Mouse (Mus musculus) MEL-GATA-1-ER (cell line): Measurements from ENCODE around the gene Rmdn2.

Experiments
- DNase-seq: peaks from one replicate; pipeline ENCODE4 v3.0.0-alpha.2; 2012; ENCODE audit warnings: low read depth; ENCODE audit errors: extremely low read depth

Rmdn2 gene

DNA sequence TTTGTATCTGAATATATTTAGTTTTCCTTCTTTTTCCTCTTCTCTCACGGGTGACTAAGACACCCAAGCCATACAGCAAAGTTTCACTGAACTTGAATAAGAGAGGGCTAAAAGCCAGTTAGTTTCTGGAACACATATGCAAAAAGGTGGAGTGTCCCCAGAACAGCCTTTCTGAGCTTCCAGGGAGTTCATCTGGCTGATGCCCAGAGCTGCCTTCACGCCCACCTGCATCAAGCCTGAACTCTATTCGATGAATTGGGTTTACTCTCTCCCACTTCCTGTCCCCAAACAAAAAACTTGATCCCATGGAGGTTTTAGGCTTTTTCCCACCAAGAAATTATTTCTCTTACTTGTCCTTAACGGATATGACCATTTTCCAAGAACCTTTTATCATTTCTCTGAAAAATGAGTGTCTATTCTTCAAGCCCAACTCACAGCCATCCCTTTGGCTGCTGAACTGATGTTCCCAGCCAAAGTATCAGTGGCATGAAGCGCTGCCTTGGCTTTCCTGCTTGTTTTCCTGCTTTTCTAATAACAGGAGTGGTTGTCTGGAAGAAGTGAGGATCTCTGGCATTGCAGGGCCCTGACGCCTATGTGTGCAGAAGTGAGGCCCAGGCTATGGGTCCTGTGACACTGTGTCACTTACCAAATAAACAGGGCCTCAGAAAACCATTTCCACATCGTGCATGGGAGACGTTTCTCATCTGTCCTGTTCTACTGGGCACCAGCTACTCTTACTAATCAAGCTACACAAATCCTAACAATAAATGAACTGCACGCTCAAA lies 94.2 kb downstream of the Rmdn2 start:
- DNase-seq: no peak

- DNase-seq: no peak
Observed at GRCm38 (mm10) chr17:79708168-79708567, 96.5 kb downstream of the Rmdn2 start.

DNA sequence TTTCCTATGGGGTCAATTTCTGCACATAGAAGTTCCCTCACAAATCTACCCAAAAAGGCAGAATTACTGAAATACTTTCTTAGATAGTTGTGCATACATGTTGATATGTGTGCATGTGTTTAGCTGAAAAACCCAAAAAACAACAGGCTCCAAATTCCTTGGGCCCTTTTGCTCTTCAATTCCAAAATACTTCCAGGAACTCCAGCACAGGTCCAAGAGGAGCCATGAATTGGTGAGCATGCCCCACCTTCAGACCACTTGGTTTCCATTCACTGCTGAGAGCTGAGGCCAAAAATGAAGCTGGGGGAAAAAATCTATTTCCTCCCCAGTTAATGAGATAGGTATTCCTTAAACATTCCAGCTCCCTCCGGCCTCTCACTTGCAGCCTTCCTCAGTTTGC lies 98.1 kb downstream of the Rmdn2 start:
- no peak for DNase-seq

GRCm38 (mm10) chr17:79710246-79710842 lies 98.7 kb downstream of the Rmdn2 start:
- DNase-seq: no peak

- no peak for DNase-seq
Observed at GRCm38 (mm10) chr17:79711944-79712343, 100.3 kb downstream of the Rmdn2 start.

GRCm38 (mm10) chr17:79712536-79712935 lies 100.9 kb downstream of the Rmdn2 start:
- no peak for DNase-seq

GRCm38 (mm10) chr17:79713276-79713642 lies 101.6 kb downstream of the Rmdn2 start:
- no peak for DNase-seq

DNA sequence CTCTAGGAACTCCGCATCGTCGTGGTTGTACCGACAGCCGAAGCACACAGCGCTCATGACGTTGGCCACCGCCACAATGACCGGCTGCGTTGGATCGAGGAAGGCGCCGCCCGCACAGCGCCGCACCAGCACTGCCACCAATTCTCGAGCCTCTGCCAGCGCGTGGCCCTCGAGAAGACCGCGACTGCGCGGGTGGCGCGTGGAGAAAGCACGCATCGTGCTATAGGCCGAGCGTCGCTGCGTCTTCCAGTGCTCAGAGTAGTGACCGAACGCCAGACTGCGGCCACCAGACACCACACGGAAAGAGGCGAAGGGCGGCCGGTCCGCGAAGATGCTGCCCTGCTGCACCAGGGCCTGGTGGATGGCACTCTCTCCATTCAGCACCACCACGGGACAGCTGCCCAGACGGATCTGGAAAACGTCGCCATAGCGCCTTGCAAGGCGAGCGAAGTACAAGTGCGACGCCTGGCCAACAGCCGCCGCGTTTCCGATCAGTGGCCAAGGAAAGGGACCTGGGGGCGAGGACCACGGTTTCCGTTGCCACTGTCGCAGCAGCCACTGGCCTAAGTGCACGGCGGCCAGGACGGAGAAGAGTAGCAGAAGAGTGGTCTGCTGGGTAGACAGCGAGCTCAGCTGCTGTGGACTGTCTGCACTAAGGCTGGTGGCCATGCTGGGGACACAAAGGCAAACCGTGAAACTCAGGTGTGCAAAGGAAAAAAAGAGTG lies 102.1 kb downstream of the Rmdn2 start:
- DNase-seq: no peak

GRCm38 (mm10) chr17:79714368-79714895 lies 102.8 kb downstream of the Rmdn2 start:
- no peak for DNase-seq

- DNase-seq: no peak
Observed at GRCm38 (mm10) chr17:79714931-79715637, 103.4 kb downstream of the Rmdn2 start, which contains the start of gene Cyp1b1. TSS of gene Cyp1b1 (minus strand) at chr17:79715061.

DNA sequence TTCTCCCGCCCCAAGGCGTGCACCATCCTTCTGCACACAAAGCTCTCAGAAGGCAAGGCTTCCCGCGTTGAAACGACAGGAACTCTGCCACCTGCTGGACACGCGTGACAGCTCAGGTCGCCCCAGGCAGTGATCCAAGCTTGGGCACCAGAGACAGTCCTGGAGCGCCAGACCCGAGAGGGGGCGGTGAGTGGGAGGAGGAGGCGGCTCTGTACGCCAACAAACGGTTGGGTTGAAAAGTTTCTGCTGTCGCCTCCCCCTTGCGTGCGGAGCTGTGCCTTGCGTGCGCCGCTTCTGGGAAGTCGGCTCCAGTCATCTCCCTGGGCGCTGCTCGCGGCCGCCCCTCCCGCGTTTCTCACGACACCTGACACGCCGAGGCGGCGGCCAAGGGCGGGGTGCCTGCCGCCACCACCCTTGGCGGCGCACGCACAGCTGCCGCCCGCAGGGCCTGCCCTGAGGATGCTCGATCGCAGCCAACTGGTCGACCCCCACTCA lies 104.0 kb downstream of the Rmdn2 start:
- no peak for DNase-seq

- no peak for DNase-seq
Observed at GRCm38 (mm10) chr17:79720681-79721080, 109.0 kb downstream of the Rmdn2 start.

- DNase-seq: no peak
Observed at GRCm38 (mm10) chr17:79726613-79727012, 115.0 kb downstream of the Rmdn2 start.

DNA sequence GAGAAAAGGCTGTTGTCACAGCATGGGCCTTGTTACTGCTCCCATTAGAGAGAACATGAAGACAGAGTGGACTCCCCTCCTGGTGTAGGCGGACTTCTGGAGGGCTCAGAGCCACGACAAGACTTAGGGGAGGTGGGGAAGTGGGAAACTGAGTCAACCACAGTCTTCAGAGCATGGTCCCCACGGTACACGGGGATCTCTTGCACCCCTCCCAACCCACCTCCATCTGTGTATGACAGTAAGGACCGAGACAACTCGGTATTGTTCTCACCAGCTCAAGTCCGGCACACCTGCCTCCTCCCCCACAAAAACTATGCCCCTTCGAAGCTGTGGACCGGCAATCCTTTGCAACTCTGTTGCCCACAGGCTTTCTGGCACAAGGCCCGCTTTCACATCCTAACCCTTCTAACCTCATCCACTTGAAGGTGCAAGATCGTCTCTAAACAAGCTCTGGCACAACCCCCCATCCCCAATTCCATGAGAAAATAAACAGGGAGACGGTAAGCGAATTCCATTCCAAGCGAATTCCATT lies 116.5 kb downstream of the Rmdn2 start:
- DNase-seq: no peak

DNA sequence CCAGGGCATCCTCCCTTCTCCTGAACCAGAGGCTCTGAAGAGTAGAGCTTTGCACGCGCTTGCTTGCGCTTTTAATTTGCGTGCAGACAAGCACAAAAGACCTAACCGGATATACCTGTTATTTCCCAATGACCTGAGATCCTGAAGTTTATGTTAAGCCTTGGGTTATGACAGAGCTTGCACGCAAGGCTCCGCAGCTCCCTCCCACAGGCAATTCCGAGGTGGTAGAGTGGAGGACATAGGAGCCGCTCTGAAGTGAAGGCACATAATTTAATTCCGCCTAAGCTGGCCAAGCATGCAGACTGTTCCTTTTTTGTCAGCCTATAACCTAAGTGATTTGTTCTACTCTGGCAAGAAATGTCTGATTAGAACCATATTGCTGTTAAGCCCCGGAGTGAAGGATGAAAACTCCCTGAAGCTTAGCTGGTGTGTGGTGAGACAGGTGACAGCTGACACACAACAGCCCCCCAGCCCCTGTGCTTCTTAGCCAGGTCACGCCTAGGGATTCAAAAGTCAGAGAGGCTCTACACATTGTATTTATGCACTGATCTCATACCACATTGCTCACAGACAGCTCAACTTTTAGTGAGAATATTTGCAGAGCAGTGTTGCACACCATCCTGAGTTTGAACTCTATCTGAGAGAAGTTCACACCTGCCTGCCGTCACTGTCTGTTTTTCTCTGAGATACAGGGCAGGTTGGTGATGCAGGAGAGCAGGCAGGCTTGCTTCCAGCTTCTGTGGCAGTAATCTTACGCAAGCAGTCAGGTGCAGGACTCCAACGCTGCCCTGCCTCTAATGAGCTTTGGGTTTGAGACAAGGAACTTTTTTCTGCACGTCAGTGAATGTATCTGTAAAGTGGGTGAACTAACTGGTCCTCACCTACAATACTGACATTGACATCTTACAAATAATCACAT lies 117.2 kb downstream of the Rmdn2 start:
- DNase-seq: no peak

DNA sequence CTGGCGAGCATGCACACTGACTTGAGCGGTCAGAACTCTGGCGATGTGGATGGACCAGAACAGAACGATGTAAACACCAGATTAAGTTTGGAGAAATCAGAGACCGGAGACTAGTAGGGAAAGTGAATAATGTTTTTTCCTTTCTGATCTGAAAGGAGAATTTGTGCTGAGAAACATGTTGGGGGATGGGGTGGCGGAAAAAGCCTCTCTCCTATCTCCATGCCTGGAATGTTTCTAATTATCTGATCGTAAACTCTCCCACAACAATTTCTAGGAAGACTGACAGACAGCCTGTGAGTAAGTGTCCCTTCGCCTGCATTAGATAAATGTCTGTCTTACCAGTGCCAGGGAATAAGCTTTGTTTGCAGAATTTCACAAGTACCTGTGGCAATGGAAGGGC lies 119.3 kb downstream of the Rmdn2 start:
- no peak for DNase-seq

DNA sequence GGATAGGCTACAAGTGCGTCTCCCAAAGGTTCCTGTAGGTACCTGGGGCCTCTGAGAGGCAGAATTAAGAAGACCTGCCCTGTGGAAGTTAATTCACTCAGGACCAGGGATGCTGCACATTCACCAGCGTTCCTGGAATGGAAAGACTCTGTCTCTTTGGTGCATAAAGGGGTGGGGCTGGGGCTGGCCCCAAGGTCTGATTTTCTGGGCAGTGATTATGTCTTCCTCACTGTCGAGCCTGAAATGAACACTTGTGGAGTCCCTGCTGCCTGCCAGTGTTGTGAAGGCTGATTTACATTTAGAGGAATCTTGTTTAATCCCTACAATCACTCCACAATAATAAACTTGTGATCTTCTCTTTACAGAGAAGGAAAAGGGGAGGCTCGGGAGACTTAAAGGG lies 121.4 kb downstream of the Rmdn2 start:
- DNase-seq: no peak

GRCm38 (mm10) chr17:79737598-79737997 lies 125.9 kb downstream of the Rmdn2 start:
- no peak for DNase-seq

DNA sequence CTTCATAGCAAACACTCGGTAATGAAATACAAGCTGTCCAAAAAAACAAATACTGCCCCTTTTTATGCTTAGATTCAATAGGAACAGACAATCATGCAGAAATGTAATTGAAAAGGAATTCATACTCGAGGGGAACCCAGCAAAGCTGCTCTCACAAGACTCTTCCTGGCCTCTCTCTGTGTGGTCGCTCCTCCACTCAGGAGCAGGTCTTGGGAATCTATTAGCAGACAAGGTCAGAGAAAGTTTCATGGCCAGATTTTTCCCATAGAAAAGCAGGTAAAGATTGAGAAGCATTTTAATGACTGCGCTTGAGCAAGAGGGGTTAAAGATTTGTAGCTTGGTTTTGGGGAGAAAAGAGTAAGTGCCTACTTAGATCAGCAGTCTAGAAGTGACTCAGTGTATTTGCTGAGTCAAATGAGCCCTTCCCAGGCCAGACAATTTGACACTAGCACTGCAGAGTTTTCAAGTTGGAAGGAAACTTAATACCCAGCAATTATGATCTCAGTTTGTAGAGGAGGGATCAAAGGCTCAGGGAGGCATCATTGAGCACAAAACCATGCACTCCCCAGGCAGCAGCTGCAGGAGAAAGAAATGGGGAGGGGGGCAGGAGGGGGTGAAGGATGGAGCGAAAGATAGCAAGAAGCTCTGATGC lies 127.3 kb downstream of the Rmdn2 start:
- DNase-seq: no peak

GRCm38 (mm10) chr17:79742635-79743034 lies 131.0 kb downstream of the Rmdn2 start:
- DNase-seq: no peak
